Mouse (Mus musculus) retina, postnatal 1 day (tissue): Measurements from ENCODE around the gene Bhlhb9.
A peak's percentile ranks its signal among the peaks of the same experiment; 100 is the strongest.
"Not testable (repeated sequence)": the region's sequence is repeated elsewhere in the genome, so short reads cannot be mapped to it uniquely, and the experiment has no call there.

Experiments used
- DNase-seq: peaks from one replicate; pipeline ENCODE4 v3.0.0-alpha.2; 2012

Gene Bhlhb9

GRCm38 (mm10) chrX:135797212-135797644 lies at the start of gene Bhlhb9:
Bhlhb9 (plus strand) TSS chrX:135797594.
- DNase-seq: peak; percentile 80

- peak; percentile 73 for DNase-seq
Observed at GRCm38 (mm10) chrX:135752832-135753231, 44.6 kb upstream of the Bhlhb9 start.

GRCm38 (mm10) chrX:135761707-135762106 lies 35.7 kb upstream of the Bhlhb9 start:
- DNase-seq: peak; percentile 26

- no peak for DNase-seq
Observed at GRCm38 (mm10) chrX:135768043-135768548, 29.3 kb upstream of the Bhlhb9 start.

- DNase-seq: no peak
Observed at GRCm38 (mm10) chrX:135768565-135768964, 28.8 kb upstream of the Bhlhb9 start.

GRCm38 (mm10) chrX:135791536-135791935 lies 5.9 kb upstream of the Bhlhb9 start:
- DNase-seq: no peak

- no peak for DNase-seq
Observed at GRCm38 (mm10) chrX:135792326-135792725, 5.1 kb upstream of the Bhlhb9 start.

- peak; percentile 88 for DNase-seq
Observed at GRCm38 (mm10) chrX:135795591-135796304, 1.6 kb upstream of the Bhlhb9 start.

GRCm38 (mm10) chrX:135796305-135797211 lies 836 bp upstream of the Bhlhb9 start:
- DNase-seq: peak; percentile 30

GRCm38 (mm10) chrX:135804149-135804548 lies 6.8 kb downstream of the Bhlhb9 start:
- DNase-seq: no peak

GRCm38 (mm10) chrX:135805780-135806179 lies 8.4 kb downstream of the Bhlhb9 start:
- DNase-seq: peak; percentile 65

- not testable (repeated sequence) for DNase-seq
Observed at GRCm38 (mm10) chrX:135835896-135836295, 38.5 kb downstream of the Bhlhb9 start.

- DNase-seq: no peak
Observed at GRCm38 (mm10) chrX:135837896-135838295, 40.5 kb downstream of the Bhlhb9 start.

GRCm38 (mm10) chrX:135838521-135839360 lies 41.3 kb downstream of the Bhlhb9 start, which contains the start of gene Gprasp2:
Gprasp2 (plus strand) TSS chrX:135839034.
- DNase-seq: peak; percentile 81

- DNase-seq: peak; percentile 77
Observed at GRCm38 (mm10) chrX:135839397-135840391, 42.3 kb downstream of the Bhlhb9 start.

- DNase-seq: not testable (repeated sequence)
Observed at GRCm38 (mm10) chrX:135866806-135867205, 69.4 kb downstream of the Bhlhb9 start.

- no peak for DNase-seq
Observed at GRCm38 (mm10) chrX:135876679-135877078, 79.3 kb downstream of the Bhlhb9 start.

GRCm38 (mm10) chrX:135879626-135880025 lies 82.2 kb downstream of the Bhlhb9 start:
- no peak for DNase-seq

GRCm38 (mm10) chrX:135885411-135886233 lies 88.2 kb downstream of the Bhlhb9 start:
- DNase-seq: peak; percentile 92

GRCm38 (mm10) chrX:135886234-135886585 lies 88.8 kb downstream of the Bhlhb9 start:
- no peak for DNase-seq
